Mouse (Mus musculus): ENCODE results near the gene Gm13276. TPM values are rescaled to one million over a fixed set of nuclear protein-coding genes. Genes with fewer than 3 reads are reported as not detected.
"Not testable (repeated sequence)": the region's sequence is repeated elsewhere in the genome, so short reads cannot be mapped to it uniquely, and the experiment has no call there.

The Gm13276 gene
- polyA plus RNA-seq, 1 experiment: not detected

- not testable (repeated sequence) for H3K4me1 ChIP-seq (ENCODE audit: control insufficient read depth, insufficient read depth, insufficient read length, low read length); H3K27me3 ChIP-seq (ENCODE audit: control insufficient read depth, insufficient read depth, low read length); H3K36me3 ChIP-seq (ENCODE audit: control insufficient read depth, insufficient read depth, low read length); H3K27ac ChIP-seq (ENCODE audit: insufficient read depth, low read depth, low read length)
- H3K4me3 ChIP-seq (ENCODE audit: low read depth, low read length): peak within 1 kb of the TSS; percentile 45
- 16% methylated on average over 5 of the region's 7 CpGs for WGBS
Observed at GRCm38 (mm10) chr4:88781831-88782230, 3.7 kb upstream of the Gm13276 start, which contains the start of gene Ifnz. Gene Ifnz, plus strand, starts transcription at chr4:88782131.

- H3K4me1 ChIP-seq (ENCODE audit: control insufficient read depth, insufficient read depth, insufficient read length, low read length); H3K36me3 ChIP-seq (ENCODE audit: control insufficient read depth, insufficient read depth, low read length); H3K27me3 ChIP-seq (ENCODE audit: control insufficient read depth, insufficient read depth, low read length); H3K27ac ChIP-seq (ENCODE audit: insufficient read depth, low read depth, low read length): not testable (repeated sequence)
- H3K4me3 ChIP-seq (ENCODE audit: low read depth, low read length): peak overlapping the region; percentile 45
- 2% methylated on average over 4 of the region's 31 CpGs for WGBS
Observed at GRCm38 (mm10) chr4:88782335-88782734, 3.2 kb upstream of the Gm13276 start.

GRCm38 (mm10) chr4:88788402-88788801, 2.9 kb downstream of the Gm13276 start, which contains the start of gene Gm13277:
Gene Gm13277, plus strand, starts transcription at chr4:88788632.
- not testable (repeated sequence) for H3K36me3 ChIP-seq (ENCODE audit: control insufficient read depth, insufficient read depth, low read length); H3K4me3 ChIP-seq (ENCODE audit: low read depth, low read length); H3K27ac ChIP-seq (ENCODE audit: insufficient read depth, low read depth, low read length); H3K4me1 ChIP-seq (ENCODE audit: control insufficient read depth, insufficient read depth, insufficient read length, low read length); H3K27me3 ChIP-seq (ENCODE audit: control insufficient read depth, insufficient read depth, low read length)
- WGBS: 0% methylated on average over 6 of the region's 28 CpGs

- not testable (repeated sequence) for H3K27ac ChIP-seq (ENCODE audit: insufficient read depth, low read depth, low read length); H3K27me3 ChIP-seq (ENCODE audit: control insufficient read depth, insufficient read depth, low read length); H3K36me3 ChIP-seq (ENCODE audit: control insufficient read depth, insufficient read depth, low read length); H3K4me1 ChIP-seq (ENCODE audit: control insufficient read depth, insufficient read depth, insufficient read length, low read length); H3K4me3 ChIP-seq (ENCODE audit: low read depth, low read length)
- WGBS: no CpG with 5 or more reads among the region's 28 CpGs
Observed at GRCm38 (mm10) chr4:88791250-88791649, 5.7 kb downstream of the Gm13276 start, which contains the start of gene Gm13278. Gene Gm13278, plus strand, starts transcription at chr4:88791550.

- under 1% methylated on average over 16 of the region's 52 CpGs for WGBS
- not testable (repeated sequence) for H3K4me3 ChIP-seq (ENCODE audit: low read depth, low read length); H3K36me3 ChIP-seq (ENCODE audit: control insufficient read depth, insufficient read depth, low read length); H3K4me1 ChIP-seq (ENCODE audit: control insufficient read depth, insufficient read depth, insufficient read length, low read length); H3K27ac ChIP-seq (ENCODE audit: insufficient read depth, low read depth, low read length); H3K27me3 ChIP-seq (ENCODE audit: control insufficient read depth, insufficient read depth, low read length)
Observed at GRCm38 (mm10) chr4:88793936-88794675, 8.6 kb downstream of the Gm13276 start, which contains the start of gene Gm13275. Gene Gm13275, plus strand, starts transcription at chr4:88794487.

- not testable (repeated sequence) for H3K27ac ChIP-seq (ENCODE audit: insufficient read depth, low read depth, low read length); H3K27me3 ChIP-seq (ENCODE audit: control insufficient read depth, insufficient read depth, low read length); H3K4me3 ChIP-seq (ENCODE audit: low read depth, low read length); H3K36me3 ChIP-seq (ENCODE audit: control insufficient read depth, insufficient read depth, low read length); H3K4me1 ChIP-seq (ENCODE audit: control insufficient read depth, insufficient read depth, insufficient read length, low read length)
- no CpG with 5 or more reads among the region's 28 CpGs for WGBS
Observed at GRCm38 (mm10) chr4:88797097-88797496, 11.6 kb downstream of the Gm13276 start, which contains the start of gene Gm13279. Gene Gm13279, plus strand, starts transcription at chr4:88797397.

- H3K4me3 ChIP-seq (ENCODE audit: low read depth, low read length); H3K36me3 ChIP-seq (ENCODE audit: control insufficient read depth, insufficient read depth, low read length); H3K4me1 ChIP-seq (ENCODE audit: control insufficient read depth, insufficient read depth, insufficient read length, low read length); H3K27me3 ChIP-seq (ENCODE audit: control insufficient read depth, insufficient read depth, low read length); H3K27ac ChIP-seq (ENCODE audit: insufficient read depth, low read depth, low read length): not testable (repeated sequence)
- 7% methylated on average over 6 of the region's 7 CpGs for WGBS
Observed at GRCm38 (mm10) chr4:88799365-88799764, 13.9 kb downstream of the Gm13276 start, which contains the start of gene Gm13285. Gene Gm13285, plus strand, starts transcription at chr4:88799665.

- WGBS: no CpG with 5 or more reads among the region's 29 CpGs
- not testable (repeated sequence) for H3K36me3 ChIP-seq (ENCODE audit: control insufficient read depth, insufficient read depth, low read length); H3K27ac ChIP-seq (ENCODE audit: insufficient read depth, low read depth, low read length); H3K4me1 ChIP-seq (ENCODE audit: control insufficient read depth, insufficient read depth, insufficient read length, low read length); H3K27me3 ChIP-seq (ENCODE audit: control insufficient read depth, insufficient read depth, low read length); H3K4me3 ChIP-seq (ENCODE audit: low read depth, low read length)
Observed at GRCm38 (mm10) chr4:88802954-88803353, 17.4 kb downstream of the Gm13276 start, which contains the start of gene Gm13287. Gene Gm13287, plus strand, starts transcription at chr4:88803254.

GRCm38 (mm10) chr4:88805231-88805630, 19.7 kb downstream of the Gm13276 start, which contains the start of gene Gm13288:
Gene Gm13288, plus strand, starts transcription at chr4:88805531.
- not testable (repeated sequence) for H3K27ac ChIP-seq (ENCODE audit: insufficient read depth, low read depth, low read length); H3K27me3 ChIP-seq (ENCODE audit: control insufficient read depth, insufficient read depth, low read length); H3K4me1 ChIP-seq (ENCODE audit: control insufficient read depth, insufficient read depth, insufficient read length, low read length); H3K36me3 ChIP-seq (ENCODE audit: control insufficient read depth, insufficient read depth, low read length)
- H3K4me3 ChIP-seq (ENCODE audit: low read depth, low read length): peak within 1 kb of the TSS; percentile 49
- no CpG with 5 or more reads among the region's 8 CpGs for WGBS

- not testable (repeated sequence) for H3K27ac ChIP-seq (ENCODE audit: insufficient read depth, low read depth, low read length); H3K36me3 ChIP-seq (ENCODE audit: control insufficient read depth, insufficient read depth, low read length); H3K4me1 ChIP-seq (ENCODE audit: control insufficient read depth, insufficient read depth, insufficient read length, low read length); H3K27me3 ChIP-seq (ENCODE audit: control insufficient read depth, insufficient read depth, low read length)
- peak overlapping the region; percentile 49 for H3K4me3 ChIP-seq (ENCODE audit: low read depth, low read length)
- WGBS: 0% methylated on average over 13 of the region's 34 CpGs
Observed at GRCm38 (mm10) chr4:88805761-88806160, 20.3 kb downstream of the Gm13276 start.
